Mouse (Mus musculus) forebrain, embryonic 16.5 days (tissue): ENCODE measurements at regions not wholly inside any gene's neighbourhood (a gene's known extent, or its start where the extent isn't known, plus 50 kb on each side); places are given as distances from the start of the nearest gene placed in this dataset.

Experiments
- ATAC-seq: fragments of 200-750 bp; cut with Nextera tagmentation; 2 replicates; pipeline ENCODE4 v1.8.0; 2017; ENCODE audit warnings: mild to moderate bottlenecking, moderate library complexity
- H3K27ac ChIP-seq: fragments of 300-500 bp; sonication (generic); 2 replicates; pipeline ENCODE4 v1.5.1; 2014; ENCODE audit warnings: low read length, control low read depth
- H3K27me3 ChIP-seq: fragments of 300-500 bp; sonication (generic); replicated peaks from 2 replicates; pipeline ENCODE4 v1.6.1; 2014; ENCODE audit warnings: low read length; ENCODE audit not compliant: control insufficient read depth, insufficient read depth
- H3K36me3 ChIP-seq: fragments of 300-500 bp; sonication (generic); 2 replicates; pipeline ENCODE4 v1.6.1; 2014; ENCODE audit not compliant: control insufficient read depth, insufficient read depth
- H3K4me1 ChIP-seq: fragments of 300-500 bp; sonication (generic); replicated peaks from 2 replicates; pipeline ENCODE4 v1.6.1; 2014; ENCODE audit warnings: low read length; ENCODE audit not compliant: control insufficient read depth, insufficient read depth
- H3K4me2 ChIP-seq: fragments of 300-500 bp; sonication (generic); 2 replicates; pipeline ENCODE4 v1.6.1; 2014; ENCODE audit warnings: mild to moderate bottlenecking, low read length, control low read depth
- H3K4me3 ChIP-seq: fragments of 300-500 bp; sonication (generic); replicated peaks from 2 replicates; pipeline ENCODE4 v1.5.1; 2014; ENCODE audit warnings: mild to moderate bottlenecking, low read length, control low read depth
- H3K9ac ChIP-seq: fragments of 300-500 bp; sonication (generic); replicated peaks from 2 replicates; pipeline ENCODE4 v1.6.1; 2014; ENCODE audit warnings: low read depth, low read length, control low read depth
- H3K9me3 ChIP-seq: fragments of 300-500 bp; sonication (generic); 2 replicates; pipeline ENCODE4 v1.6.1; 2016; ENCODE audit warnings: low read length; ENCODE audit not compliant: control insufficient read depth
- WGBS: fragments of 180-500 bp; shearing (Covaris S2); extraction: QIAGEN DNeasy Blood & Tissue Kit; methylation state at CpG from one replicate; pipeline ENCODE4 v1.1.7; 2014; 5-methylcytosine and 5-hydroxymethylcytosine counted together

DNA sequence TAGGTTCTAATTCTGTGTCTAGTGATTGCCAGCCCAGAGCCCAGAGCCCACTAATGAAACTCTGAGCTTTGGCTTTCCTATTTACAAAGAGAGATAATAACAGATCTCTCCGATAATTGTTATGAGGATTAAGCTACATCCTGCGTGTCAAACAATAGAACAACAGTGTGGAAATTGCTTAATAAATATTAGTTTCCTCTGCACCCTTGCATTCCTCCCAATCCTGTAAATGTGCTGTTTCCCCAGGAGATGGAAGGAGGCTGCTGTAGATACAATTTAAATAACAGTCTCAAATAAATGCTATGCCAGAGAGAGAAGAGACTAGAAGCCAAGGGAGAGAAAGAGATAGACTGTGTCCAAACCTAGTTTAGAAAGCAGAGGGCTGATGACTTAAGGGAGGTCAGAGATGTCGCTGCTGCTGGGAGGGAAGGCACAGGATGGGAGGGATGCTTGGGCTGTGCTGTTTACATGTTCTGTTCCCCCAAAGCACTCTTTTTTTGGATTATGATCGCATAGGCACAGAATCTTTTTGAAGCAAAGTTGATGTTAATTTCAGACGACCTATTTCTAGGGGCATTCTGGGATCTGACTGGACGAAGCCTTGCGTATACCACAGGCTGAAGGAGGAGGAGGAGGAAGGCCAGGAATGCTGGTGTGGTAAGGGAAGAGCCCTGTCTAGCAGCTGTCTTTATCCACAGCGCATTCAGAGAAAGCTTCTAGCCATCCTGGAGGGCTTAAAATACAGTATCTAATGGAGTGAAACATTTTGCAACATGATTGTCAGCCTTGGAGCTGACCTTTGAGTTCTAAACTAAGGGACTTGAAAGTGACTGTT is 103.4 kb upstream of the Fbxo11 start:
- Histone ChIP-seq H3K9me3 (no peaks in the 10 kb centered on the region), H3K27me3 (no peaks in the 10 kb centered on the region), H3K4me3 (no peak overlapping the region), H3K4me1 (no peaks in the 10 kb centered on the region; the same call in 1 of the 2 replicates), H3K27ac (no peak overlapping the region), H3K4me2 (no peak overlapping the region), H3K9ac (no peak overlapping the region), H3K36me3 (no peaks in the 10 kb centered on the region)
- 75% methylated on average over 8 of the region's 8 CpGs for WGBS
- ATAC-seq: no peak

DNA sequence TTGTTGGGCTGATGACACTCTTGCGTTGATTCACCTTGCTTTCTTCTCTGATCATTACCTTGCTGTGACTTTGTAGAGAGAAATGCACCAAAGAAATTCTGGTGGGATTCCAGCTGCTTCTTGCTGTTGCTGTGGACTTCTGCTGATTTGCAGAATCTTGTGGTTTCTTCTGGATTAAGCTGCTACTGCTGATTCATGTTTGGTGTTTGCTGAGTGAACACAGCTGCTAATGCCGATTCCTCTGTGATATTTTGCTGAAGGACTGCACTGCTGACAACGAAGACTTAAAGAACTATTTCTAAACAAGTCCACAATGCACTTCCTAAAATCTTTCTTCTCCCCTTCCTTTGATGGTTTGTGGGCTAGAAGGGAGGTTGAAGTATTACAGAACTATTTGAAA is 106.5 kb upstream of the Fbxo11 start:
- Histone ChIP-seq H3K36me3 (no peaks in the 10 kb centered on the region), H3K9ac (no peak overlapping the region), H3K4me3 (no peak overlapping the region), H3K9me3 (no peaks in the 10 kb centered on the region), H3K4me2 (no peak overlapping the region), H3K27me3 (no peaks in the 10 kb centered on the region), H3K4me1 (no peaks in the 10 kb centered on the region), H3K27ac (no peak overlapping the region)
- ATAC-seq: no peak
- WGBS: 89% methylated on average over 3 of the region's 3 CpGs

DNA sequence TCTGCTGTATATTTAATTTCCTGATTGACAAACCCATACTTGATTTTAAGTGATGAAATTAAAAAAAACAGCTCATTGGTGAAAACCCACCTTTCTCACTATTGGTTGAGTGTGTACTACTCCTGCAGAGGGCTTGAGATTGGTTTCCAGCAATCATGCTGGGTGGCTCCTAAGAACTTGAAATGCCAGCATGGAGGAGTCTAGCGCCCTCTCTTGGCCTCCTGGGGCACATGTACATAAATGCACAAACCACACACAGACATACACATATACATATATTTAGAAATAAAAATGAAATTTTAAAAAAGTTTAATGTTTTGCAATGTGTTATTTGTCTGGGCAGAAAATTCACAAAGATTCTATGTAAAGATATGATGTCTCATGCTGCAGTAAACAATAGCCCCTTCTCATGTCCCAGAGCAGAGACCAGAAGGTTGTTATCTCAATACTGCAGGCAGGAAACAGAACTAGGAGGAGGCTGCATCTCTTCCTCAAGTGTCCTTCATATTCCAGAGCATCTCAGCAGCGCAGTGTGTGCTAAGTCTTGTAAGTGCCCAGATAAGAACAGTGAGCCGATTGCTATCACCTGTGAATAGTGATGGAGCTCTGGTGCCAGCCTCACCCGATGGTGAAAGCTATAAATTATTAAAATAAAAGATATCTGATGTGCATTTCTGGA is 108.4 kb upstream of the Fbxo11 start:
- H3K4me3 ChIP-seq: no peak overlapping the region
- H3K27me3 ChIP-seq: no peaks in the 10 kb centered on the region
- H3K9ac ChIP-seq: no peak overlapping the region
- H3K4me2 ChIP-seq: no peak overlapping the region
- no peak overlapping the region for H3K27ac ChIP-seq
- H3K9me3 ChIP-seq: no peaks in the 10 kb centered on the region
- no peaks in the 10 kb centered on the region for H3K36me3 ChIP-seq
- no peak for ATAC-seq
- WGBS: 92% methylated on average over 4 of the region's 4 CpGs
- no peaks in the 10 kb centered on the region for H3K4me1 ChIP-seq

DNA sequence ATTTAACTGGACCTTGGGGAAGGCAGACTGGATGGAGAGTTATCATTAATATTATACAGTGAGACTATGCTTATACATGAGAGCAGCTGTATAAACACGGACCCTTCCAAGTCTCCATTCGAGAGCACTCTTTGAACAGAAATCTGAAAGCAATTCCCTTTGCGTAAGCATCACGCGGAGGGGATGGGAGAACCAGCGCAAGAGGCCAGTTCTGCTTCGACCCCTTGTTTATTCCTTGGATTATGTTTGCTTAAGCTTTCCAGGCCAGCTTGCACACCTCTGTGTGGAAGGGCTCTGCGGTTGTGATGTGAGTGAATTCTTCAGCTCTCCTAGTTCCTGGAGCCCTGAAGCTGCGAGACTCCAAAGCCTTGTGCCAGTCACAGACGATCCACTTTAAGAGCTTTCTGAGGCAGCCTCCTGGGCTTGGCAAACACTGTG is 109.2 kb upstream of the Fbxo11 start:
- Histone ChIP-seq H3K27me3 (no peaks in the 10 kb centered on the region), H3K9me3 (no peaks in the 10 kb centered on the region), H3K9ac (no peak overlapping the region), H3K36me3 (no peaks in the 10 kb centered on the region), H3K4me2 (no peak overlapping the region), H3K4me3 (no peak overlapping the region), H3K27ac (no peak overlapping the region), H3K4me1 (no peaks in the 10 kb centered on the region)
- 77% methylated on average over 10 of the region's 10 CpGs for WGBS
- ATAC-seq: no peak

DNA sequence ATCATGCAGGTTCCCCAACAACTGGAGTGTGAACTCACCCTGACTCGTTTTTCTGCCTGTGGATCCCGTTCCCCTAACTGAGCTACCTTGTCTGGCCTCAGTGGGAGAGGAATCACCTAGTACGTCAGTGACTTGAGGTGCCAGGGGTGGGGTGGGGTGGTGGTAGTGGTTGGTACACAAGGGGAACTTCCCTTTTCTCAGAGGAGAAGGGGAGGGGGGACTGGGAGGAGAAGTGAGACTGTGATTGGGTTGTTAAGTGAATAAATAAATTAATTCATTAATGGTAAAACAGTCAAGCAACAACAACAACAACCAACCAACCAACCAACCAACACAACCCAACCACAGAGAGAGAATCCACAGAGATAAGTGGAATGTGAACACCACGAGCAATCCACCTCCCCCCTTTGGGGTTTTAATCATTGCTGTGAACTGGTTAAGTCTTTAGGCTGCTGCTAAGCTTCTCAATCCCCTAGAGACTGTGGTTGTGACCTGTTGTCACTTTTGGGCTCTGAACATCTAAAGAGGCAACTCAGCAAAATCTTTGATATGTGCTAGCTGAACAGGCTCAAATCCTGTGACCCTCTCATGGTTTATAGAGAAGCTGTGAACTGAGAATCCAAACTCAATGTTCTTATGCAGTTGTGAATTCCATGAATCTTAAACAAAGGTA is 111.0 kb upstream of the Fbxo11 start:
- H3K4me3 ChIP-seq: no peak overlapping the region
- H3K9me3 ChIP-seq: no peaks in the 10 kb centered on the region
- H3K4me1 ChIP-seq: no peaks in the 10 kb centered on the region
- ATAC-seq: no peak
- no peaks in the 10 kb centered on the region for H3K27me3 ChIP-seq
- no peak overlapping the region for H3K9ac ChIP-seq
- no peak overlapping the region for H3K27ac ChIP-seq
- H3K4me2 ChIP-seq: no peak overlapping the region
- no peaks in the 10 kb centered on the region for H3K36me3 ChIP-seq
- WGBS: 86% methylated on average over 4 of the region's 4 CpGs

DNA sequence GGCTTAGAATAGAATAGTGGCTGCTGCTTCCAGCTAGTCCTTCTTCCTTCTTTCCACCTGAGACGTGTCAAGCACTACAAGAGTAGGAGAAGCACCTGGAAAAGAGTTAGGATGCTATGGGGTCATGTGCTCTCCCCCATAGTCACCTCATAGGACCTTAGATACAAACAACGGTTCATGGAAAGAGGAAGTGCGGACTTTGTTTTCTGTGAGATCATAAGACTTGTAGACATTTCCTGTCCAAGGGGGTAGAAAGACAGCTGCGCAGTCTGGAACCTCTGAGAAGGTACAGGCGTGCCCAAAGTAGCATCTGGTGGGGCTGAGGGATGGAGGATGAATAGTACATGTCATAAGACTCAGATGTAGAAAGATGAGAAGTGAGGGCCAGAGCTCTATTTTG is 125.6 kb upstream of the Fbxo11 start:
- Histone ChIP-seq H3K27ac (no peak overlapping the region), H3K36me3 (no peaks in the 10 kb centered on the region), H3K27me3 (no peaks in the 10 kb centered on the region), H3K9me3 (no peaks in the 10 kb centered on the region), H3K9ac (no peak overlapping the region), H3K4me3 (no peak overlapping the region), H3K4me2 (no peak overlapping the region), H3K4me1 (no peaks in the 10 kb centered on the region)
- 87% methylated on average over 5 of the region's 5 CpGs for WGBS
- ATAC-seq: no peak

DNA sequence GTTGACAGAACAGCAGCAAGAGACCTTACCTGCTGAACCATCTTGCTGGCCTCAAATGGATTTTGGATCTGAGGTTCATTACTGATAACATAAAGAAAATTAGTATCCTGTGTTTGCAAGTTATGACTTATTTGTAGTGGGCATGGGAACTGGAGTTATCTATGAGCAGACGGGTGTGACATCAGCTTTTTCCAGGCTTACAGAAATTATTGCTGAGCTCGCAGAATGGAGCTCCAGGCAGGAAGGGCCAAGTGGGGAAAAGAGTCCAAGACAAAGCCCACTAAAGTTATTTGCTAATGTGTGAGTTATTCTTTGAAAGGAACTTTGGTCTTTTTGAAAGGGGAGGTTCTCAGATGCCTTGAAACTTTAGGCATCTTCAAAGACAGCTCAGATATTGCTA is 126.4 kb upstream of the Fbxo11 start:
- no peaks in the 10 kb centered on the region for H3K4me1 ChIP-seq
- no peak for ATAC-seq
- H3K36me3 ChIP-seq: no peaks in the 10 kb centered on the region
- no peak overlapping the region for H3K27ac ChIP-seq
- H3K27me3 ChIP-seq: no peaks in the 10 kb centered on the region
- H3K4me2 ChIP-seq: no peak overlapping the region
- no peak overlapping the region for H3K9ac ChIP-seq
- H3K9me3 ChIP-seq: no peaks in the 10 kb centered on the region
- H3K4me3 ChIP-seq: no peak overlapping the region
- 90% methylated on average over 2 of the region's 2 CpGs for WGBS

DNA sequence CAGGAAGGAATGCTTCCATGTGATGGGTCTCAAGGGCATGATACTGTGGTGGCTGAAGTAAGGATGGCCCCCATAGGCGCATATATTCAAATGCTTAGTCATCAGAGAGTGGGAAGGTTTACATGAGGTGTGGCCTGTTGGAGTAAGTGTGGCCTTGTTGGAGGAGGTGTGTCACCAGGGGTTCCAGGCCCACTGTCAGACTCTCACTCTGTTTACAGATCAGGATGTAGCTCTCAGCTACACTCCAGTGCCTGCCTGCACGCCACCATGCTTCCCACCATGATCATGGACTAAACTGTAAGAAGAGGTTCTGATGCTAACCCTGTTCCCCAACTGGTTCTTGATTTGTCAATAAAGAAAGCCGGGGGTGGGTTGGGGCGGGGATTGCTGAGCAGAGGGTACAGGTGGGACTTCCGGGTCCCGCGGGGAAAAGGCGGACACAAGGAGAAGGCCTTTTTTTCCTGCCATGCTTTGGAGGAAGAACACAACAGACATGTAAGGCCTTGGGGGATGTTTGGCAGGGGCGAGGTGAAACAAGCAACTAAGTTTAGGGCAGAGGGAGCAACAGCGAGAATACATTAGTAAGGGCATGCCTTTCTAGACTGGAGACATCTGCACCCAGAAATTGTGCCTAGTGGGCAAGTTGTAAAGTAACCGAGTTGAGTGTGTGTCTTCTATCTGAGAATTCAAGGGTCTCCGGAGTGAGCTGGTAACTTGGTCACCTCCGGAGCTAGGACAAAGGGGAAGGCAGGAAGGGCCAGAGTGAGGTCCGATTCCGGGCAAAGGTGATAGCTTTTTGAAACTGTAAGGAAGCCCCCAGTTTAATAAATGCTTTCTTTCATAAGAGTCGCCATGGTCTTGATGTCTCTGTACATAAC is 127.1 kb upstream of the Fbxo11 start:
- H3K36me3 ChIP-seq: no peaks in the 10 kb centered on the region
- no peaks in the 10 kb centered on the region for H3K4me1 ChIP-seq
- no peak overlapping the region for H3K9ac ChIP-seq
- no peaks in the 10 kb centered on the region for H3K9me3 ChIP-seq
- ATAC-seq: no peak
- no peak overlapping the region for H3K27ac ChIP-seq
- no peak overlapping the region for H3K4me3 ChIP-seq
- 96% methylated on average over 16 of the region's 16 CpGs for WGBS
- H3K27me3 ChIP-seq: no peaks in the 10 kb centered on the region
- H3K4me2 ChIP-seq: no peak overlapping the region

DNA sequence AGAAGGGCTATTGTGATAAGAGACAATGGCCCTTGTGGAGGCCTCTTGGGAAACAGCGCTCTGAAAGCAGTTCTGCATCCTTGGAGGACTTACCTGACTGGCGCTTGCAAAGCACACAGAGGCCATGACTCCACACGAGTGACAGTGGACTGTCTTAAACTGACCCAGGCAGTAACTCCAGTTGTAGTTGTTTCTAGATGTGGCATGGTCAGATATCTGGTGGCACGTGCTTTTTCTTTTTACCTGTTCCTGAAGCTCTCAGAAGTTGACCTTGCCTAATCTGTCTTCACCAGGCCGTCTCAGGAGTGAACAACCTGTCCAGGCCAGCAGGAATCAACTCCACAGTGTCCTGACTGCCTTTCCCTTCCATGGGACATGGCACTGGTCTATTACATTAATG is 129.6 kb upstream of the Fbxo11 start:
- Histone ChIP-seq H3K27me3 (no peaks in the 10 kb centered on the region), H3K9ac (no peak overlapping the region), H3K36me3 (no peaks in the 10 kb centered on the region), H3K4me3 (no peak overlapping the region), H3K9me3 (no peaks in the 10 kb centered on the region), H3K27ac (no peak overlapping the region), H3K4me1 (no peaks in the 10 kb centered on the region), H3K4me2 (no peak overlapping the region)
- ATAC-seq: no peak
- 85% methylated on average over 5 of the region's 5 CpGs for WGBS
